31 mouse cellular contexts compared by ENCODE assay signal in the genomic region with DNA sequence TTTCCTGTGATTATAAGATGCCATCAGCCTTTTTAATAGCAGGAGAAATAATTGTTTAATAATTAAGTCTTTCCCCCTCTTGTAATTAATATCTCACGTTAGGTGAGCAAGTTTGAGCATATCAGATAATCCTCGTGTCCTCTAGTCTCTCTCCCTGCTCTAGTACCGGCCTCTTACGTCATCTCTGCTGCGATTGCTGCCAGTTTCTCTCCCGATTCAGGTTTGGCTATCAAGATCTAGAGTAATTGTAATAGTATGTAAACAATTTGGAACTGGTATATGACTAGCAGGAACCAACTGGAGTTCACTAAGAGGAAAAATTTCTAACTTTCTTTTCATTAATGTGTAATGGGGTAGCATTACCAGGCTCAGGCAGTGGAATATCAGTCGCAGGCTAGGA. TPM values are rescaled to one million over a fixed set of nuclear protein-coding genes. Genes with fewer than 3 reads are reported as not detected.
DNase-seq lines count a peak whose midpoint lies in the region; ATAC-seq and TF ChIP-seq lines count a peak whose summit lies in the region.
"Had no signal": no experiment of that assay in that cellular context is flagged by ENCODE, and none has a peak within 500 bp of the region (broad histone marks: within the 10 kb centered on the region; RNA-seq: fewer than 3 reads in every experiment).

No protein-coding gene starts in this region.

- no peaks in the 10 kb centered on the region for H3K27me3 ChIP-seq in intestine, postnatal 0 days (replicated peaks; ENCODE audit: control insufficient read depth, insufficient read depth, low read length)
- H3K27me3 ChIP-seq in intestine, embryonic 16.5 days (replicated peaks; ENCODE audit: control insufficient read depth, insufficient read depth, low read length) = no peaks in the 10 kb centered on the region
- no peaks in the 10 kb centered on the region for H3K27me3 ChIP-seq in midbrain, embryonic 11.5 days (ENCODE audit: control insufficient read depth, insufficient read depth, low read length)
- H3K27me3 ChIP-seq in midbrain, embryonic 10.5 days (ENCODE audit: low read depth, poor library complexity, severe bottlenecking) = no peaks in the 10 kb centered on the region; the same call in 1 of the 2 replicates
- H3K27me3 ChIP-seq in stomach, postnatal 0 days (ENCODE audit: control insufficient read depth, insufficient read depth, low read length) = no peaks in the 10 kb centered on the region
- H3K27me3 ChIP-seq: embryonic facial prominence, embryonic 13.5 days; heart, embryonic 12.5 days; heart, embryonic 15.5 days; hindbrain, embryonic 13.5 days; intestine, embryonic 15.5 days; Patski had no signal

- no peaks in the 10 kb centered on the region for H3K4me1 ChIP-seq in intestine, postnatal 0 days (replicated peaks; ENCODE audit: control insufficient read depth, insufficient read depth, low read length)
- peaks cover 17% of the 10 kb centered on the region for H3K4me1 ChIP-seq in intestine, embryonic 16.5 days (ENCODE audit: control insufficient read depth, insufficient read depth, low read length)
- no peaks in the 10 kb centered on the region for H3K4me1 ChIP-seq in midbrain, embryonic 11.5 days (ENCODE audit: control insufficient read depth, insufficient read depth, low read length)
- peaks cover 22% of the 10 kb centered on the region for H3K4me1 ChIP-seq in midbrain, embryonic 10.5 days
- no peaks in the 10 kb centered on the region; the same call in 1 of the 2 replicates for H3K4me1 ChIP-seq in stomach, postnatal 0 days (replicated peaks; ENCODE audit: control insufficient read depth, insufficient read depth)

- TF ChIP-seq CTCF in intestine, postnatal 0 days (IDR thresholded peaks at IDR 0.05; ENCODE audit: low read depth) = no peak
- TF ChIP-seq CTCF in stomach, postnatal 0 days (IDR thresholded peaks at IDR 0.05; ENCODE audit: low read depth) = no peak
- no peak for TF ChIP-seq CTCF in gastrocnemius, adult 2 months (IDR thresholded peaks at IDR 0.05)

- DNase-seq in midbrain, embryonic 11.5 days (ENCODE audit: low spot score, missing footprints) = peak; percentile 10
- DNase-seq in midbrain, embryonic 10.5 days (ENCODE audit: low spot score) = no peak
- peak; percentile 79 for DNase-seq in NIH3T3 (ENCODE audit: low read depth)
- DNase-seq in stomach, postnatal 0 days (ENCODE audit: low spot score) = peak; percentile 52
- no peak for DNase-seq in gastrocnemius, adult 2 months
- DNase-seq: adrenal gland, postnatal 10 days; adrenal gland, postnatal 36 days; cerebellum, adult 8-10 months; cerebellum, postnatal 14 days; forebrain, postnatal 0 days; gastrocnemius, postnatal 25 days; heart, adult 18-20 months; heart, postnatal 10 days; heart, postnatal 36 days had no signal

- 0 out of 2 replicates have a peak overlapping the region, but pooled peaks have one; percentile 4 for H3K9ac ChIP-seq in intestine, postnatal 0 days (ENCODE audit: low read depth, low read length)
- H3K9ac ChIP-seq in intestine, embryonic 16.5 days (ENCODE audit: low read depth, low read length) = no peak overlapping the region
- no peak overlapping the region for H3K9ac ChIP-seq in midbrain, embryonic 11.5 days (ENCODE audit: low read length)
- no peak overlapping the region for H3K9ac ChIP-seq in stomach, postnatal 0 days (ENCODE audit: low read length)
- H3K9ac ChIP-seq: embryonic facial prominence, embryonic 13.5 days; forebrain, postnatal 0 days; heart, embryonic 12.5 days; heart, embryonic 15.5 days; hindbrain, embryonic 13.5 days; intestine, embryonic 15.5 days had no signal

- 28% methylated on average over 7 of the region's 7 CpGs for WGBS in intestine, postnatal 0 days
- 50% methylated on average over 7 of the region's 7 CpGs for WGBS in intestine, embryonic 16.5 days
- 89% methylated on average over 7 of the region's 7 CpGs for WGBS in midbrain, embryonic 11.5 days
- 90% methylated on average over 7 of the region's 7 CpGs for WGBS in midbrain, embryonic 10.5 days
- 20% methylated on average over 7 of the region's 7 CpGs for WGBS in stomach, postnatal 0 days

- no peak for TF ChIP-seq EP300 in stomach, postnatal 0 days (optimal IDR thresholded peaks at IDR 0.05)

- intact Hi-C loops in gastrocnemius, adult 2 months (cut with DNase I) = no loop called here

- H3K9me3 ChIP-seq in intestine, postnatal 0 days (ENCODE audit: control insufficient read depth) = no peaks in the 10 kb centered on the region
- H3K9me3 ChIP-seq in intestine, embryonic 16.5 days (ENCODE audit: control insufficient read depth, low read length) = no peaks in the 10 kb centered on the region
- H3K9me3 ChIP-seq in midbrain, embryonic 11.5 days (ENCODE audit: control insufficient read depth, low read length) = no peaks in the 10 kb centered on the region
- no peaks in the 10 kb centered on the region for H3K9me3 ChIP-seq in midbrain, embryonic 10.5 days (replicated peaks)
- H3K9me3 ChIP-seq in stomach, postnatal 0 days (ENCODE audit: control insufficient read depth, low read length) = no peaks in the 10 kb centered on the region
- H3K9me3 ChIP-seq: embryonic facial prominence, embryonic 13.5 days; heart, embryonic 12.5 days; heart, embryonic 15.5 days; hindbrain, embryonic 10.5 days; hindbrain, embryonic 13.5 days; intestine, embryonic 15.5 days had no signal

- peak overlapping the region; percentile 0; the same call in 1 of the 2 replicates for H3K4me2 ChIP-seq in intestine, postnatal 0 days (replicated peaks; ENCODE audit: low read depth)
- H3K4me2 ChIP-seq in intestine, embryonic 16.5 days (ENCODE audit: low read depth, low read length) = no peak overlapping the region
- H3K4me2 ChIP-seq in midbrain, embryonic 11.5 days = no peak overlapping the region
- H3K4me2 ChIP-seq in stomach, postnatal 0 days (replicated peaks; ENCODE audit: low read depth) = no peak overlapping the region
- H3K4me2 ChIP-seq: embryonic facial prominence, embryonic 13.5 days; heart, embryonic 12.5 days; heart, embryonic 15.5 days; hindbrain, embryonic 13.5 days; intestine, embryonic 15.5 days had no signal

- no peak overlapping the region for H3K4me3 ChIP-seq in intestine, postnatal 0 days (ENCODE audit: low read depth, low read length)
- no peak overlapping the region for H3K4me3 ChIP-seq in intestine, embryonic 16.5 days (ENCODE audit: low read length)
- no peak overlapping the region for H3K4me3 ChIP-seq in midbrain, embryonic 11.5 days (ENCODE audit: low read depth, low read length)
- no peak overlapping the region for H3K4me3 ChIP-seq in midbrain, embryonic 10.5 days
- no peak overlapping the region for H3K4me3 ChIP-seq in stomach, postnatal 0 days (ENCODE audit: low read depth, low read length)
- H3K4me3 ChIP-seq in gastrocnemius, adult 2 months = no peak overlapping the region
- H3K4me3 ChIP-seq: embryonic facial prominence, embryonic 13.5 days; heart, embryonic 12.5 days; heart, embryonic 15.5 days; hindbrain, embryonic 10.5 days; hindbrain, embryonic 13.5 days; intestine, embryonic 15.5 days had no signal

- H3K36me3 ChIP-seq in intestine, postnatal 0 days (ENCODE audit: control insufficient read depth, insufficient read depth) = peaks cover 4% of the 10 kb centered on the region; the same call in 1 of the 2 replicates
- H3K36me3 ChIP-seq in intestine, embryonic 16.5 days (ENCODE audit: control insufficient read depth, insufficient read depth, low read length) = no peaks in the 10 kb centered on the region
- H3K36me3 ChIP-seq in midbrain, embryonic 11.5 days (ENCODE audit: control insufficient read depth, insufficient read depth, low read length) = no peaks in the 10 kb centered on the region
- no peaks in the 10 kb centered on the region for H3K36me3 ChIP-seq in midbrain, embryonic 10.5 days
- no peaks in the 10 kb centered on the region for H3K36me3 ChIP-seq in stomach, postnatal 0 days (ENCODE audit: control insufficient read depth, insufficient read depth, low read length)
- H3K36me3 ChIP-seq: embryonic facial prominence, embryonic 13.5 days; heart, embryonic 12.5 days; heart, embryonic 15.5 days; hindbrain, embryonic 10.5 days; hindbrain, embryonic 13.5 days; intestine, embryonic 15.5 days had no signal

- no peak for ATAC-seq in intestine, postnatal 0 days
- ATAC-seq in intestine, embryonic 16.5 days = no peak
- no peak for ATAC-seq in midbrain, embryonic 11.5 days (ENCODE audit: low FRiP score)
- 0 out of 2 replicates have a peak, but pooled peaks have one; percentile 61 for ATAC-seq in stomach, postnatal 0 days (ENCODE audit: low FRiP score, low TSS enrichment)
- ATAC-seq: forebrain, embryonic 14.5 days; forebrain, postnatal 0 days; hindbrain, embryonic 16.5 days; intestine, embryonic 15.5 days; Patski had no signal

- H3K27ac ChIP-seq in intestine, postnatal 0 days (ENCODE audit: low read depth, low read length) = no peak overlapping the region
- H3K27ac ChIP-seq in intestine, embryonic 16.5 days (ENCODE audit: low read length) = no peak overlapping the region
- no peak overlapping the region for H3K27ac ChIP-seq in midbrain, embryonic 11.5 days (ENCODE audit: low read depth, low read length)
- H3K27ac ChIP-seq in midbrain, embryonic 10.5 days (replicated peaks) = no peak overlapping the region
- H3K27ac ChIP-seq in stomach, postnatal 0 days (replicated peaks) = peak overlapping the region; percentile 40; the same call in 1 of the 2 replicates
- H3K27ac ChIP-seq in gastrocnemius, adult 2 months = no peak overlapping the region
- H3K27ac ChIP-seq: embryonic facial prominence, embryonic 13.5 days; heart, embryonic 15.5 days; hindbrain, embryonic 10.5 days; hindbrain, embryonic 13.5 days; intestine, embryonic 15.5 days had no signal

RNA-seq across cellular contexts. Expression of a gene that starts 13.7 kb away (rescaled TPM):
- polyA plus RNA-seq in intestine, postnatal 0 days (2015; fragmentation: Nextera tagmentation; extraction: Ambion mirVana) = 17.4 and 18.4 TPM in 2 replicates
- polyA plus RNA-seq in intestine, embryonic 16.5 days (2015; fragmentation: Nextera tagmentation; extraction: Ambion mirVana) = 39.2 and 40.2 TPM in 2 replicates
- polyA plus RNA-seq in midbrain, embryonic 11.5 days (2014; fragmentation: Nextera tagmentation; extraction: Ambion mirVana) = 9.6 and 11.6 TPM in 2 replicates
- polyA plus RNA-seq in midbrain, embryonic 10.5 days (2016; fragmentation: Nextera tagmentation; extraction: Ambion mirVana) = 15.5 and 15.6 TPM in 2 replicates
- polyA plus RNA-seq in stomach, postnatal 0 days (2015; fragmentation: Nextera tagmentation; extraction: Ambion mirVana) = 18.2 and 19.1 TPM in 2 replicates
- 10 to 100 TPM in 1 of 2 experiments, 1 to 10 TPM in 1; 4.1 to 11.0 TPM for total RNA-seq in gastrocnemius, adult 2 months (2021)

RNA-seq across cellular contexts. Expression of a gene that starts 26.6 kb away (rescaled TPM):
- 2.5 and 2.6 TPM in 2 replicates for polyA plus RNA-seq in intestine, postnatal 0 days (2015; fragmentation: Nextera tagmentation; extraction: Ambion mirVana)
- polyA plus RNA-seq in intestine, embryonic 16.5 days (2015; fragmentation: Nextera tagmentation; extraction: Ambion mirVana) = 2.1 and 2.3 TPM in 2 replicates
- polyA plus RNA-seq in midbrain, embryonic 11.5 days (2014; fragmentation: Nextera tagmentation; extraction: Ambion mirVana) = 3.7 and 4.3 TPM in 2 replicates
- polyA plus RNA-seq in midbrain, embryonic 10.5 days (2016; fragmentation: Nextera tagmentation; extraction: Ambion mirVana) = 2.6 and 3.1 TPM in 2 replicates
- 1.6 and 2.0 TPM in 2 replicates for polyA plus RNA-seq in stomach, postnatal 0 days (2015; fragmentation: Nextera tagmentation; extraction: Ambion mirVana)
- total RNA-seq in gastrocnemius, adult 2 months (2021) = 10 to 100 TPM in 1 of 2 experiments, 1 to 10 TPM in 1; 9.7 to 12.0 TPM

RNA-seq across cellular contexts. Expression of a gene that starts 40.0 kb away (rescaled TPM):
- 10.5 and 11.2 TPM in 2 replicates for polyA plus RNA-seq in intestine, postnatal 0 days (2015; fragmentation: Nextera tagmentation; extraction: Ambion mirVana)
- 29.8 and 32.1 TPM in 2 replicates for polyA plus RNA-seq in intestine, embryonic 16.5 days (2015; fragmentation: Nextera tagmentation; extraction: Ambion mirVana)
- 35.6 and 35.7 TPM in 2 replicates for polyA plus RNA-seq in midbrain, embryonic 11.5 days (2014; fragmentation: Nextera tagmentation; extraction: Ambion mirVana)
- polyA plus RNA-seq in midbrain, embryonic 10.5 days (2016; fragmentation: Nextera tagmentation; extraction: Ambion mirVana) = 63.5 and 69.9 TPM in 2 replicates
- 15.7 and 16.5 TPM in 2 replicates for polyA plus RNA-seq in stomach, postnatal 0 days (2015; fragmentation: Nextera tagmentation; extraction: Ambion mirVana)
- 10 to 100 TPM; 16.4 to 26.7 TPM for total RNA-seq in gastrocnemius, adult 2 months (2021)

RNA-seq across cellular contexts. Expression of a gene that starts 51.6 kb away (rescaled TPM):
- 2.1 and 3.8 TPM in 2 replicates for polyA plus RNA-seq in intestine, postnatal 0 days (2015; fragmentation: Nextera tagmentation; extraction: Ambion mirVana)
- polyA plus RNA-seq in intestine, embryonic 16.5 days (2015; fragmentation: Nextera tagmentation; extraction: Ambion mirVana) = 12.7 and 14.6 TPM in 2 replicates
- 6.0 TPM in 2 replicates for polyA plus RNA-seq in midbrain, embryonic 11.5 days (2014; fragmentation: Nextera tagmentation; extraction: Ambion mirVana)
- polyA plus RNA-seq in midbrain, embryonic 10.5 days (2016; fragmentation: Nextera tagmentation; extraction: Ambion mirVana) = 16.3 and 17.4 TPM in 2 replicates
- 6.1 and 8.5 TPM in 2 replicates for polyA plus RNA-seq in stomach, postnatal 0 days (2015; fragmentation: Nextera tagmentation; extraction: Ambion mirVana)
- 1,000 to 10,000 TPM; 1,971 to 4,216 TPM for total RNA-seq in gastrocnemius, adult 2 months (2021)

RNA-seq across cellular contexts. Expression of a gene that starts 54.1 kb away (rescaled TPM):
- polyA plus RNA-seq in intestine, postnatal 0 days (2015; fragmentation: Nextera tagmentation; extraction: Ambion mirVana) = 0.22 TPM in 1 of 2 replicates, not detected in the other
- 0.37 TPM in 1 of 2 replicates, not detected in the other for polyA plus RNA-seq in intestine, embryonic 16.5 days (2015; fragmentation: Nextera tagmentation; extraction: Ambion mirVana)
- not detected in 2 replicates for polyA plus RNA-seq in midbrain, embryonic 11.5 days (2014; fragmentation: Nextera tagmentation; extraction: Ambion mirVana)
- polyA plus RNA-seq in midbrain, embryonic 10.5 days (2016; fragmentation: Nextera tagmentation; extraction: Ambion mirVana) = 0.69 TPM in 1 of 2 replicates, not detected in the other
- polyA plus RNA-seq in stomach, postnatal 0 days (2015; fragmentation: Nextera tagmentation; extraction: Ambion mirVana) = 0.28 and 0.33 TPM in 2 replicates
- 1,000 to 10,000 TPM in 1 of 2 experiments, 100 to 1,000 TPM in 1; 819 to 1,877 TPM for total RNA-seq in gastrocnemius, adult 2 months (2021)
- total RNA-seq: adrenal gland, adult 18-20 months; common myeloid progenitor, adult 5-6 weeks; ES-E14 had no signal
- polyA plus RNA-seq: embryonic facial prominence, embryonic 13.5 days; forebrain, embryonic 11.5 days; forebrain, embryonic 14.5 days; frontal cortex, adult 2 months; gonadal fat pad, adult 2 months; heart, embryonic 15.5 days; hindbrain, embryonic 13.5 days had no signal

Comparison
In these comparisons a context has a peak if more than half of its experiments do, and no peak if none do; other contexts are left out.
1. DNase-seq: peak in midbrain, embryonic 11.5 days (single experiment), NIH3T3 (single experiment) and stomach, postnatal 0 days (single experiment); none in midbrain, embryonic 10.5 days (single experiment) and gastrocnemius, adult 2 months (single experiment).